Mouse (Mus musculus) hindbrain, embryonic 16.5 days (tissue): ENCODE results near the gene Arhgap6. TPM values are rescaled to one million over a fixed set of nuclear protein-coding genes. Genes with fewer than 3 reads are reported as not detected.

ENCODE experiments used
- ATAC-seq: fragments of 200-750 bp; cut with Nextera tagmentation; 2 replicates; pipeline ENCODE4 v1.8.0; 2017; ENCODE audit warnings: moderate TSS enrichment, moderate library complexity
- H3K27ac ChIP-seq: fragments of 300-500 bp; sonication (generic); 2 replicates; pipeline ENCODE4 v1.5.1; 2014; ENCODE audit warnings: low read depth, mild to moderate bottlenecking, control low read depth, low read length, moderate library complexity
- H3K27me3 ChIP-seq: fragments of 300-500 bp; sonication (generic); replicated peaks from 2 replicates; pipeline ENCODE4 v1.6.1; 2014; ENCODE audit warnings: low read length; ENCODE audit not compliant: control insufficient read depth, insufficient read depth
- H3K36me3 ChIP-seq: fragments of 300-500 bp; sonication (generic); 2 replicates; pipeline ENCODE4 v1.6.1; 2014; ENCODE audit warnings: mild to moderate bottlenecking, low read length, moderate library complexity, mixed read lengths; ENCODE audit not compliant: control insufficient read depth, insufficient read depth
- H3K4me1 ChIP-seq: fragments of 300-500 bp; sonication (generic); 2 replicates; pipeline ENCODE4 v1.6.1; 2014; ENCODE audit warnings: low read depth, low read length; ENCODE audit not compliant: control insufficient read depth, insufficient read depth
- H3K4me2 ChIP-seq: fragments of 300-500 bp; sonication (generic); 2 replicates; pipeline ENCODE4 v1.6.1; 2014; ENCODE audit warnings: mild to moderate bottlenecking, low read length, control low read depth, moderate library complexity
- H3K4me3 ChIP-seq: fragments of 300-500 bp; sonication (generic); 2 replicates; pipeline ENCODE4 v1.5.1; 2014; ENCODE audit warnings: mild to moderate bottlenecking, low read length, control low read depth, moderate library complexity
- H3K9ac ChIP-seq: fragments of 300-500 bp; sonication (generic); 2 replicates; pipeline ENCODE4 v1.6.1; 2014; ENCODE audit warnings: low read depth, mild to moderate bottlenecking, control low read depth, low read length, moderate library complexity
- H3K9me3 ChIP-seq: fragments of 300-500 bp; sonication (generic); 2 replicates; pipeline ENCODE4 v1.6.1; 2014; ENCODE audit warnings: mild to moderate bottlenecking, low read length, moderate library complexity; ENCODE audit not compliant: control insufficient read depth
- WGBS: fragments of 180-500 bp; shearing (Covaris S2); extraction: QIAGEN DNeasy Blood & Tissue Kit; methylation state at CpG from one replicate; pipeline ENCODE4 v1.1.7; 2014; 5-methylcytosine and 5-hydroxymethylcytosine counted together
- polyA plus RNA-seq: library from polyadenylated mRNA; unstranded; fragments of >200 nt; fragmentation: Nextera tagmentation; extraction: Ambion mirVana; gene quantifications from 2 replicates; pipeline ENCODE4 v1.2.1, GENCODE M21; 2015

The Arhgap6 gene
- polyA plus RNA-seq, 1 experiment from 2014 or later: 1.8 TPM

- H3K9me3 ChIP-seq: no peaks in the 10 kb centered on the region
- H3K4me2 ChIP-seq: no peak overlapping the region
- no peak overlapping the region for H3K4me3 ChIP-seq
- WGBS: 10% methylated on average over 5 of the region's 5 CpGs
- no peaks in the 10 kb centered on the region for H3K27me3 ChIP-seq
- H3K36me3 ChIP-seq: no peaks in the 10 kb centered on the region
- H3K9ac ChIP-seq: no peak overlapping the region
- no peak overlapping the region for H3K27ac ChIP-seq
- no peaks in the 10 kb centered on the region for H3K4me1 ChIP-seq
- no peak for ATAC-seq
Measured at GRCm38 (mm10) chrX:169085871-169086270, 291.0 kb downstream of the Arhgap6 start.

GRCm38 (mm10) chrX:169089221-169089620, 294.3 kb downstream of the Arhgap6 start:
- 75% methylated on average over 2 of the region's 2 CpGs for WGBS
- no peak overlapping the region for H3K4me2 ChIP-seq
- H3K9me3 ChIP-seq: no peaks in the 10 kb centered on the region
- H3K4me1 ChIP-seq: no peaks in the 10 kb centered on the region
- no peak overlapping the region for H3K9ac ChIP-seq
- no peaks in the 10 kb centered on the region for H3K36me3 ChIP-seq
- H3K27ac ChIP-seq: no peak overlapping the region
- no peaks in the 10 kb centered on the region for H3K27me3 ChIP-seq
- no peak overlapping the region for H3K4me3 ChIP-seq
- ATAC-seq: no peak

GRCm38 (mm10) chrX:169094601-169095000, 299.7 kb downstream of the Arhgap6 start:
- no peak overlapping the region for H3K27ac ChIP-seq
- H3K4me1 ChIP-seq: no peaks in the 10 kb centered on the region
- no peak overlapping the region for H3K4me3 ChIP-seq
- H3K27me3 ChIP-seq: no peaks in the 10 kb centered on the region
- no peak for ATAC-seq
- no peak overlapping the region for H3K9ac ChIP-seq
- no peak overlapping the region for H3K4me2 ChIP-seq
- no peaks in the 10 kb centered on the region for H3K36me3 ChIP-seq
- 79% methylated on average over 2 of the region's 2 CpGs for WGBS
- no peaks in the 10 kb centered on the region for H3K9me3 ChIP-seq

GRCm38 (mm10) chrX:169095584-169095983, 300.7 kb downstream of the Arhgap6 start:
- Histone ChIP-seq H3K36me3 (no peaks in the 10 kb centered on the region), H3K9me3 (no peaks in the 10 kb centered on the region), H3K4me1 (no peaks in the 10 kb centered on the region), H3K9ac (no peak overlapping the region), H3K4me3 (no peak overlapping the region), H3K27me3 (no peaks in the 10 kb centered on the region), H3K27ac (no peak overlapping the region), H3K4me2 (no peak overlapping the region)
- no peak for ATAC-seq

GRCm38 (mm10) chrX:169102665-169103064, 307.8 kb downstream of the Arhgap6 start:
- no peak for ATAC-seq
- Histone ChIP-seq H3K4me3 (no peak overlapping the region), H3K4me1 (no peaks in the 10 kb centered on the region), H3K9ac (no peak overlapping the region), H3K9me3 (no peaks in the 10 kb centered on the region), H3K27ac (no peak overlapping the region), H3K27me3 (no peaks in the 10 kb centered on the region), H3K36me3 (no peaks in the 10 kb centered on the region), H3K4me2 (no peak overlapping the region)
- WGBS: 73% methylated on average over 1 of the region's 1 CpGs

- WGBS: 77% methylated on average over 4 of the region's 4 CpGs
- ATAC-seq: no peak
Measured at GRCm38 (mm10) chrX:169106048-169106622, 311.2 kb downstream of the Arhgap6 start.

GRCm38 (mm10) chrX:169107372-169107771, 312.5 kb downstream of the Arhgap6 start:
- WGBS: 78% methylated on average over 2 of the region's 2 CpGs
- H3K4me3 ChIP-seq: no peak overlapping the region
- no peak overlapping the region for H3K9ac ChIP-seq
- H3K9me3 ChIP-seq: no peaks in the 10 kb centered on the region
- no peak overlapping the region for H3K27ac ChIP-seq
- H3K27me3 ChIP-seq: no peaks in the 10 kb centered on the region
- no peaks in the 10 kb centered on the region for H3K36me3 ChIP-seq
- no peak overlapping the region for H3K4me2 ChIP-seq
- no peaks in the 10 kb centered on the region for H3K4me1 ChIP-seq
- ATAC-seq: no peak

More at GRCm38 (mm10) chrX:169106048-169106622, 311.2 kb downstream of the Arhgap6 start:
- Histone ChIP-seq H3K9ac (no peak overlapping the region), H3K27me3 (no peaks in the 10 kb centered on the region), H3K36me3 (no peaks in the 10 kb centered on the region), H3K9me3 (no peaks in the 10 kb centered on the region), H3K27ac (no peak overlapping the region), H3K4me2 (no peak overlapping the region), H3K4me3 (no peak overlapping the region), H3K4me1 (no peaks in the 10 kb centered on the region)

GRCm38 (mm10) chrX:169110031-169110430, 315.1 kb downstream of the Arhgap6 start:
- H3K9ac ChIP-seq: no peak overlapping the region
- no peaks in the 10 kb centered on the region for H3K27me3 ChIP-seq
- WGBS: 80% methylated on average over 3 of the region's 3 CpGs
- H3K27ac ChIP-seq: no peak overlapping the region
- no peak overlapping the region for H3K4me3 ChIP-seq
- no peak overlapping the region for H3K4me2 ChIP-seq
- no peaks in the 10 kb centered on the region for H3K9me3 ChIP-seq
- H3K36me3 ChIP-seq: no peaks in the 10 kb centered on the region
- no peak for ATAC-seq
- H3K4me1 ChIP-seq: no peaks in the 10 kb centered on the region

- no peaks in the 10 kb centered on the region for H3K4me1 ChIP-seq
- no peaks in the 10 kb centered on the region for H3K9me3 ChIP-seq
- 61% methylated on average over 4 of the region's 4 CpGs for WGBS
- H3K27me3 ChIP-seq: no peaks in the 10 kb centered on the region
- no peak overlapping the region for H3K4me3 ChIP-seq
- H3K27ac ChIP-seq: no peak overlapping the region
- H3K36me3 ChIP-seq: no peaks in the 10 kb centered on the region
- no peak overlapping the region for H3K9ac ChIP-seq
- no peak overlapping the region for H3K4me2 ChIP-seq
- ATAC-seq: peak; percentile 48; the same call in 1 of the 2 replicates
Measured at GRCm38 (mm10) chrX:169112662-169113061, 317.8 kb downstream of the Arhgap6 start.
